Comparison of ENCODE assay signal across 13 mouse cellular contexts in genomic region chr5:113157006-113157405, GRCm38 (mm10).
DNase-seq lines count a peak whose midpoint lies in the region; ATAC-seq and TF ChIP-seq lines count a peak whose summit lies in the region.
"Had no signal": no experiment of that assay in that cellular context is flagged by ENCODE, and none has a peak within 500 bp of the region (broad histone marks: within the 10 kb centered on the region; RNA-seq: fewer than 3 reads in every experiment).

No protein-coding gene starts in this region.

- no peak for TF ChIP-seq CTCF in lung, postnatal 0 days (IDR thresholded peaks at IDR 0.05)

- 0 out of 2 replicates have a peak overlapping the region, but pooled peaks have one; percentile 38 for H3K27ac ChIP-seq in lung, postnatal 0 days (ENCODE audit: low read length)
- H3K27ac ChIP-seq in embryonic facial prominence, embryonic 10.5 days (replicated peaks) = peak overlapping the region; percentile 73
- peak overlapping the region; percentile 33; the same call in 1 of the 2 replicates for H3K27ac ChIP-seq in limb, embryonic 15.5 days
- H3K27ac ChIP-seq: layer of hippocampus, adult 2 months had no signal

- no peaks in the 10 kb centered on the region for H3K36me3 ChIP-seq in lung, postnatal 0 days (ENCODE audit: insufficient read depth, low read length)
- H3K36me3 ChIP-seq in embryonic facial prominence, embryonic 10.5 days (replicated peaks) = no peaks in the 10 kb centered on the region
- no peaks in the 10 kb centered on the region for H3K36me3 ChIP-seq in limb, embryonic 15.5 days

- DNase-seq in lung, postnatal 0 days (ENCODE audit: low spot score) = no peak
- no peak for DNase-seq in lung, postnatal 25 days (ENCODE audit: low spot score)
- no peak for DNase-seq in embryonic facial prominence, embryonic 10.5 days (ENCODE audit: low spot score)
- no peak for DNase-seq in cerebellum, adult 18-20 months
- no peak for DNase-seq in retina, postnatal 1 day
- DNase-seq in retina, embryonic 14.5 days (ENCODE audit: low spot score) = no peak
- DNase-seq: adrenal gland, adult 2 months; forebrain, postnatal 0 days; thymus, postnatal 4 days had no signal

- H3K4me3 ChIP-seq in lung, postnatal 0 days (ENCODE audit: low read depth, low read length) = no peak overlapping the region
- H3K4me3 ChIP-seq in embryonic facial prominence, embryonic 10.5 days = no peak overlapping the region
- H3K4me3 ChIP-seq in limb, embryonic 15.5 days = no peak overlapping the region
- H3K4me3 ChIP-seq: layer of hippocampus, adult 2 months had no signal

- H3K27me3 ChIP-seq in lung, postnatal 0 days (replicated peaks; ENCODE audit: insufficient read depth, low read length) = no peaks in the 10 kb centered on the region
- H3K27me3 ChIP-seq in embryonic facial prominence, embryonic 10.5 days (replicated peaks; ENCODE audit: low read depth, poor library complexity, severe bottlenecking) = no peaks in the 10 kb centered on the region
- H3K27me3 ChIP-seq in limb, embryonic 15.5 days = no peaks in the 10 kb centered on the region

- H3K4me2 ChIP-seq in lung, postnatal 0 days (replicated peaks; ENCODE audit: low read depth, low read length) = no peak overlapping the region
- no peak overlapping the region for H3K4me2 ChIP-seq in limb, embryonic 15.5 days
- H3K4me2 ChIP-seq: heart, embryonic 11.5 days had no signal

- H3K9ac ChIP-seq in lung, postnatal 0 days (replicated peaks; ENCODE audit: low read depth) = no peak overlapping the region
- H3K9ac ChIP-seq in limb, embryonic 15.5 days = no peak overlapping the region
- H3K9ac ChIP-seq: forebrain, postnatal 0 days had no signal

- WGBS in lung, postnatal 0 days = 59% methylated on average over 5 of the region's 5 CpGs
- WGBS in embryonic facial prominence, embryonic 10.5 days = 84% methylated on average over 5 of the region's 5 CpGs
- WGBS in limb, embryonic 15.5 days = 79% methylated on average over 5 of the region's 5 CpGs

- no peak for TF ChIP-seq EP300 in lung, postnatal 0 days (IDR thresholded peaks at IDR 0.05)

- no peaks in the 10 kb centered on the region for H3K9me3 ChIP-seq in lung, postnatal 0 days (ENCODE audit: low read length)
- H3K9me3 ChIP-seq in embryonic facial prominence, embryonic 10.5 days = no peaks in the 10 kb centered on the region
- H3K9me3 ChIP-seq in limb, embryonic 15.5 days = no peaks in the 10 kb centered on the region

- no peaks in the 10 kb centered on the region; the same call in 1 of the 2 replicates for H3K4me1 ChIP-seq in lung, postnatal 0 days (ENCODE audit: insufficient read depth, low read depth, low read length)
- H3K4me1 ChIP-seq in embryonic facial prominence, embryonic 10.5 days = peaks cover 83% of the 10 kb centered on the region
- H3K4me1 ChIP-seq in limb, embryonic 15.5 days = peaks cover 69% of the 10 kb centered on the region

- ATAC-seq in lung, postnatal 0 days = no peak
- ATAC-seq in limb, embryonic 15.5 days (ENCODE audit: insufficient number of reproducible peaks, low FRiP score, low TSS enrichment, low read depth) = no peak
- ATAC-seq: forebrain, postnatal 0 days; intestine, embryonic 16.5 days had no signal
